Mouse (Mus musculus) liver, embryonic 11.5 days (tissue): ENCODE data around the gene Aldh3b1. TPM values are rescaled to one million over a fixed set of nuclear protein-coding genes. Genes with fewer than 3 reads are reported as not detected.

Source experiments
- ATAC-seq: fragments of 200-750 bp; cut with Nextera tagmentation; replicated peaks from 2 replicates; pipeline ENCODE4 v1.8.0; 2017; ENCODE audit warnings: moderate number of reproducible peaks, mild to moderate bottlenecking, moderate TSS enrichment, moderate library complexity; ENCODE audit not compliant: low FRiP score
- DNase-seq: peaks from one replicate; pipeline ENCODE4 v3.0.0-alpha.2; 2017; ENCODE audit warnings: low spot score
- H3K27ac ChIP-seq: fragments of 300-500 bp; sonication (generic); 2 replicates; pipeline ENCODE4 v1.5.1; 2014; ENCODE audit warnings: mild to moderate bottlenecking, low read depth, low read length, control low read depth
- H3K27me3 ChIP-seq: fragments of 300-500 bp; sonication (generic); replicated peaks from 2 replicates; pipeline ENCODE4 v1.6.1; 2014; ENCODE audit warnings: low read length, mixed read lengths; ENCODE audit not compliant: control insufficient read depth, insufficient read depth
- H3K36me3 ChIP-seq: fragments of 300-500 bp; sonication (generic); 2 replicates; pipeline ENCODE4 v1.6.1; 2014; ENCODE audit warnings: mild to moderate bottlenecking, low read length, moderate library complexity, mixed read lengths; ENCODE audit not compliant: control insufficient read depth, insufficient read depth
- H3K4me1 ChIP-seq: fragments of 300-500 bp; sonication (generic); replicated peaks from 2 replicates; pipeline ENCODE4 v1.6.1; 2014; ENCODE audit warnings: low read length, mixed read lengths; ENCODE audit not compliant: control insufficient read depth, insufficient read depth
- H3K4me2 ChIP-seq: fragments of 300-500 bp; sonication (generic); 2 replicates; pipeline ENCODE4 v1.6.1; 2014; ENCODE audit warnings: mild to moderate bottlenecking, control low read depth, moderate library complexity
- H3K4me3 ChIP-seq: fragments of 300-500 bp; sonication (generic); 2 replicates; pipeline ENCODE4 v1.5.1; 2014; ENCODE audit warnings: low read depth, low read length, control low read depth
- H3K9ac ChIP-seq: fragments of 300-500 bp; sonication (generic); 2 replicates; pipeline ENCODE4 v1.6.1; 2014; ENCODE audit warnings: low read depth, low read length, control low read depth
- H3K9me3 ChIP-seq: fragments of 300-500 bp; sonication (generic); 2 replicates; pipeline ENCODE4 v1.6.1; 2016; ENCODE audit warnings: low read length, inconsistent platforms, mixed read lengths; ENCODE audit not compliant: control insufficient read depth
- WGBS: fragments of 180-500 bp; shearing (Covaris S2); extraction: QIAGEN DNeasy Blood & Tissue Kit; methylation state at CpG from one replicate; pipeline ENCODE4 v1.1.7; 2014; 5-methylcytosine and 5-hydroxymethylcytosine counted together
- polyA plus RNA-seq: library from polyadenylated mRNA; unstranded; fragments of >200 nt; fragmentation: Nextera tagmentation; extraction: Ambion mirVana; gene quantifications from 2 replicates; pipeline ENCODE4 v1.2.1, GENCODE M21; 2014

The Aldh3b1 gene
- polyA plus RNA-seq, 1 experiment from 2014 or later, result 1.7 TPM

DNA sequence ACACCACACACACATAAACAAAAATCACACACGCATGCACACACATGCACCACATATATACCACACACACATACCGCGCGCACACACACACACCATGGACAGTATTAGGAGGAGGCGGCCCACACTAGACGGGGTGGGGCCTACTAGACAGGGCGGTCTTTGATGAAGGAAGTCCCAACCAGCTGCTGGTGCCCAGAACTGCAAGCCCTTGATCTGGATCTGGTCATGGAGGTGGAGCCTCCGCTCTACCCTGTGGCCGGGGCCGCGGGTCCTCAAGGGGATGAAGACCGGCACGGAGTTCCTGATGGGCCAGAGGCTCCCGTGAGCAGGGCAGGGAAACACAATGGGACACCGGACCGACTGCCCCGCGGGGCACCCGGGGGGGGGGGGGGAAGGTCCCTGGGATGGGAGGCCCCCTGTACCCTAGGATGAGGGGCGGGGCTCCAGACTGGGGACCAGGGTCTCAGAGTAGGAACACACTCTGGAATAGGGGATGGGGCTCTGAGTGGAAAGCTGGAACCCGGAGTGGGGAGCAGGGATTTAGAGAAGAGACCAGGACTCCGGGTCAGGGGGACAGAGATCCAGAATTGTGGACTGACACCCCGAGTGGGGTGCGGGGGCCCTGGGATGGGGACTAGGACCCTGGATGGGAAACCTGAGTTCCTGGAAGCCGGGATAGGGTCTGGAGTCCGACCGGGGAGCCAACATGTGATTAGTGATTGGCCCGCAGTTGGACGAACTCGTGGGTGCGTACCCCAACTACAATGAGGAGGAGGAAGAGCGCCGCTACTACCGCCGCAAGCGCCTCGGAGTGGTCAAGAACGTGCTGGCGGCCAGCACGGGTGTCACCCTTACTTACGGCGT lies 5.7 kb upstream of the Aldh3b1 start, which contains the start of gene Unc93b1:
Unc93b1 (plus strand) TSS at position 155 of the 864 bp plus-strand sequence.
- no peaks in the 10 kb centered on the region for H3K36me3 ChIP-seq
- H3K9ac ChIP-seq, result peak within 1 kb of the TSS; percentile 65
- no peaks in the 10 kb centered on the region for H3K9me3 ChIP-seq
- DNase-seq, result peak; percentile 70
- peak within 1 kb of the TSS; percentile 60 for H3K4me3 ChIP-seq
- H3K4me1 ChIP-seq, result peaks cover 15% of the 10 kb centered on the region
- 0 out of 2 replicates have a peak within 1 kb of the TSS, but pooled peaks have one; percentile 13 for H3K27ac ChIP-seq
- no peaks in the 10 kb centered on the region for H3K27me3 ChIP-seq
- ATAC-seq, result peak; percentile 85
- 4% methylated on average over 41 of the region's 42 CpGs for WGBS
- peak within 1 kb of the TSS; percentile 94 for H3K4me2 ChIP-seq

DNA sequence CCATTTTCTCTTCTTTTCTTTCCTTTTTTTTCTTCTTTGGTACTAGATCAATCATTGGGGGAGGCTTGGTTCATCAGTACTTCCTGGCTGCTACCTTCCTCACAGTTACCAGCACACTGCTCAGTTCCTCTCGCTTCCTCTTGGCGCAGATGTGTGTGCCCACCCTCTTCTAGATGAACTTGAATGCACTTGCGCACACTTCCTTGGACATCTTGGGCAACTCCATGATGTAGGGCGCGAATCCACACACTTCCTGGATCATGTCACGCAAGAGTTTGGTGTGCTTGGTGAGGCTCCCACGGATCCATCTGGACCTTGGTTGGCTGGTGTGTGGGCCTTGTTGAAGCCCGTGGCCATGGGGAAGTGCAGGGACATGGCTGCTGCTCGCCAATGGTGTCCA lies 2.1 kb upstream of the Aldh3b1 start:
- Histone ChIP-seq H3K36me3 (no peaks in the 10 kb centered on the region), H3K4me1 (peaks cover 19% of the 10 kb centered on the region), H3K9ac (no peak overlapping the region), H3K9me3 (no peaks in the 10 kb centered on the region), H3K4me2 (no peak overlapping the region), H3K4me3 (no peak overlapping the region), H3K27me3 (no peaks in the 10 kb centered on the region), H3K27ac (no peak overlapping the region)
- 81% methylated on average over 9 of the region's 9 CpGs for WGBS
- ATAC-seq, result no peak
- no peak for DNase-seq

DNA sequence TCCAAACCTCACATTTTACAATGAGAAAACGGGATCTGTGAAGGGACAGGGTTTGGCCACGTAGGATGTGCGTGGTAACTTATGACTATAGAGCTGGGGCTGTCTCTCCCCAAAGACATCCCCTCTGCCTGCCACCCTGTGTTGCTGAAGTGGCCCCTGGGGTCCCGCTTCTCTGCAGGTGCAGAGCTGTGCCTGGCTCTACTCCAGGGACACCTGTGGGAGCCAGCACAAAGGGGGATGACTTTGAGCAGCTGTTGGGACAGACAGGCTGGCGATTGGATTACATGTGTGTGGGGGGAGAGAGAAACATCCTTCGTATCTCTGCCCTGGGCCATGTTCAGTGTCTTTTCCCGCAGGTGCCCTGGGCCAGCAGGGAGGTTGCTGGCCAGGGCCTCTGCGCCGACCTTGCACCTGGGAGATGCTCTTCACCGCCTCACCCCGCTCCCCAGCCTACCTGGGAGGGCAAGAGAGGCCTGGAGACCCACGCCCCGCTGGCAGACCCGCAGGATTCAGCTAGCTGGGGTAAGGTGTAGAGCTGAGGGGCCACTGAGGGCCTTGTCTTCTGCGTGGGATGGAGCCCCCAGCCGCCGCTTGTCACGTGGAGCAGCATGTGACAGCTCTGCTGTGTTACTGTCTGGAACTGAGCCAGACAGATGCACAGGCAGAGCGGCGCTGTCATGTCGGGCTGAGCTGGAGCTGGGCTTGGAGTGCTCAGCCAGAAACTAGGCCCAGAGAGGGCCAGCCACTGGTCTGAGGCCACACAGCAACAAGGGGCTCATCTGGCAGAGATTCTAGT lies 852 bp upstream of the Aldh3b1 start:
- H3K9me3 ChIP-seq, result no peaks in the 10 kb centered on the region
- H3K36me3 ChIP-seq, result no peaks in the 10 kb centered on the region
- H3K27me3 ChIP-seq, result no peaks in the 10 kb centered on the region
- DNase-seq (no peak), ATAC-seq (no peak)
- no peak overlapping the region for H3K4me2 ChIP-seq
- no peak overlapping the region for H3K4me3 ChIP-seq
- peaks cover 13% of the 10 kb centered on the region for H3K4me1 ChIP-seq
- peak overlapping the region; percentile 64; the same call in 1 of the 2 replicates for H3K27ac ChIP-seq
- WGBS, result 79% methylated on average over 21 of the region's 21 CpGs
- H3K9ac ChIP-seq, result no peak overlapping the region

DNA sequence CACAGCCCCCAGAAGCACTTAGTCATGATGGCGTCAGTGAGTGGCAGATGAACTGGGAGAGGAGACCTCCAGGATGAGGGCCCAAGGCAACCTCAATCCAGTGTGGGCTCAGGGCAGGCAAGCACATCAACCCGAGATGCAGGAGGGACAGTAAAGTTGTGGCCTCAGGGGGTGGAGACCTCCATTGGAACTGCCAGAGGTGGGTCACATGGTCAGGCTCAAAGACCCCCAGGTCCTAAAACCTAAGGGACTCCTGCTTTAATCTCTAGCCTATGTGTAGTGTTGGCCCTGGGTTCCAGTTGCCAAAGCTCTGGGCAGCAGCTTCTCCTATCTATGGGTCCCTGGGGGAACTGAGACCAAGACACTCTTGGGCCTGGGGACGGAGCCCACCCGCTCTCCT lies 829 bp downstream of the Aldh3b1 start:
- no peak overlapping the region for H3K9ac ChIP-seq
- H3K4me2 ChIP-seq, result no peak overlapping the region
- H3K4me3 ChIP-seq, result no peak overlapping the region
- H3K27me3 ChIP-seq, result no peaks in the 10 kb centered on the region
- H3K27ac ChIP-seq, result peak overlapping the region; percentile 64; the same call in 1 of the 2 replicates
- DNase-seq (no peak), ATAC-seq (no peak)
- H3K9me3 ChIP-seq, result no peaks in the 10 kb centered on the region
- no peaks in the 10 kb centered on the region for H3K36me3 ChIP-seq
- 71% methylated on average over 4 of the region's 4 CpGs for WGBS
- H3K4me1 ChIP-seq, result peaks cover 17% of the 10 kb centered on the region

DNA sequence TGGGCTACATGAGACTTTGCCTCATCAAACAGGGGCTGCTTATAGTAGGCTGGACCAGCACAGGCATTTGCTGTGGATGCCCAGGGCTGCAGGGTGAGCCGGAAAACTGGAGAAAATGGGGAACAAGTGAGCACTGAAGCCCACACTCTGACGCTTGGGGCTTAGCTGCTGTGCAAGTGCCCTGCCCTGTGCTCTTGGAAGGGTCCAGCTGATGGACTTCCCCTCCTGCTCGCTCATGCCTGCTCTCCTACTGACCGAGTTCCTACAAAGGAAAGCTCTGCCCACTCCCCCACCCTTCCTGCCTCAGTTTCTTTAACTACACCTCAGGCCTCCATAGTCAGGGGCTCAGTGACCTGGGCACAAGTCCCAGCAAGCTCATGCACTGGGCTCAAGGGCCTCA lies 1.6 kb downstream of the Aldh3b1 start:
- no peak overlapping the region for H3K27ac ChIP-seq
- DNase-seq (no peak), ATAC-seq (no peak)
- no peaks in the 10 kb centered on the region for H3K36me3 ChIP-seq
- no peak overlapping the region for H3K4me2 ChIP-seq
- no peaks in the 10 kb centered on the region for H3K27me3 ChIP-seq
- H3K4me3 ChIP-seq, result no peak overlapping the region
- WGBS, result 78% methylated on average over 4 of the region's 4 CpGs
- peaks cover 19% of the 10 kb centered on the region for H3K4me1 ChIP-seq
- H3K9me3 ChIP-seq, result no peaks in the 10 kb centered on the region
- H3K9ac ChIP-seq, result no peak overlapping the region

DNA sequence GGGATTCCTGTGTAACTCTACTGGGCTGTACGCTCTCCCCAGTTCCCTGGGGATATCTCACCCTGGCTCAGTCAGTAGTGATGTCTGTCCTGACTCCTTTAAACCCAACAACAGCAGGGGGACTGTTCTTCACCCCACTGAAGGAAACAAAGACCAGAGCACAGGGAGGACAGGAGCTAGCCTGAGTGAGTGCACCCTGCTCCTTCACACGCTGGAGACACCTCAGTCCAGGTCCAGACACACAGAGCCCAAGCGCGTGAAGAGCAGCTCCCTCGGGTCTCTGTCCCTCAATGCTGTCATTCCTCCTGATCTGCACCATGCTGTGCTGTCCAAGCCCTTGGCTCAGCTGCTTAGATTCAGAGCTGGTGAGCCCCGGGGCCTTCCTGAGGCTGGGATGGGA lies 2.9 kb downstream of the Aldh3b1 start:
- peaks cover 22% of the 10 kb centered on the region for H3K4me1 ChIP-seq
- no peaks in the 10 kb centered on the region for H3K27me3 ChIP-seq
- no peak for ATAC-seq
- no peak overlapping the region for H3K4me2 ChIP-seq
- H3K27ac ChIP-seq, result no peak overlapping the region
- DNase-seq, result no peak
- H3K36me3 ChIP-seq, result no peaks in the 10 kb centered on the region
- WGBS, result 74% methylated on average over 6 of the region's 6 CpGs
- no peaks in the 10 kb centered on the region for H3K9me3 ChIP-seq
- H3K9ac ChIP-seq, result no peak overlapping the region
- H3K4me3 ChIP-seq, result no peak overlapping the region

DNA sequence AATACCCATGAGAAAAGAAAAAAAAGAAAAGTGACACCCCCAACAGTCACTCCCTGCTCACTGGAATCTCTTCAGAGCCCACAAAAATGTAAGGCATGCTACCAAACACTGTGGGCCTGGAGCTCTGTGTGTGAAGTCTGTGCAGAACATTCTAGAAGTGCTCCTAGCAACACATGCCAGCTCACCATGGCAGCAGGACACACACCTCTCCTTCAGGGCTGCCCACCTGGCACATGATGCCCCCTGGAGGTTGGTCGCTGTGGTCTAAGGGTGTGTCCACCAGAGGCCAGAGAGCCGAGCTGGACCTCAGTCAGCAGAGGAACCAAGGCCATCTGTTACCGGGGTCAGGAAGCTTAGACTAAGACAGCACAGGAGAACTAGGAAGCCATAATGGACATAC lies 3.3 kb downstream of the Aldh3b1 start:
- DNase-seq (no peak), ATAC-seq (no peak)
- no peak overlapping the region for H3K27ac ChIP-seq
- H3K4me3 ChIP-seq, result no peak overlapping the region
- whole genome bisulfite sequencing, result 60% methylated on average over 3 of the region's 3 CpGs
- no peaks in the 10 kb centered on the region for H3K27me3 ChIP-seq
- H3K4me1 ChIP-seq, result peaks cover 22% of the 10 kb centered on the region
- H3K9me3 ChIP-seq, result no peaks in the 10 kb centered on the region
- H3K9ac ChIP-seq, result no peak overlapping the region
- H3K36me3 ChIP-seq, result no peaks in the 10 kb centered on the region
- H3K4me2 ChIP-seq, result no peak overlapping the region

DNA sequence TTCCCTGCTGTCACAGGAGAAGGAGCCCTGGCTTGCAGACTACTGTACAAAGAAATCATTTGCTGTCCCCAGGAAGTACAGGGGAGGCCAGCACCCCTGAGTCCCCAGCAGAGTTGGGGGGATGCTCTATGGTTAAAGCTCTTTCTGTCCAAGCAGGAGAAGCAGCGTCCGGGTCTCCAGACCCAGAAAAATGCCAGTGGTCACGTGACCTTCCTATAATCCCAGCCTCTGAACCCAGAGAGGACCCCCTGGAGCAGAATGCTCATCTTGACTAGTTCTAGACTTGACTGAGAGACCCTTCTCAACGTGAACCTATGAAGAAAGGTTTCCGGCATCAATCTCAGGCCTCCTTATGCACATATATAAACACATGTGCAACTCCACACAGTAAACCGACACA lies 3.7 kb downstream of the Aldh3b1 start:
- Histone ChIP-seq H3K4me3 (no peak overlapping the region), H3K4me1 (peaks cover 22% of the 10 kb centered on the region), H3K9ac (no peak overlapping the region), H3K27me3 (no peaks in the 10 kb centered on the region), H3K27ac (no peak overlapping the region), H3K9me3 (no peaks in the 10 kb centered on the region), H3K36me3 (no peaks in the 10 kb centered on the region), H3K4me2 (no peak overlapping the region)
- WGBS, result 83% methylated on average over 6 of the region's 6 CpGs
- no peak for DNase-seq
- no peak for ATAC-seq
